Mouse (Mus musculus) urinary bladder, postnatal 10 days (tissue): ENCODE results near the gene Igsf9.

Experiments used
- DNase-seq: peaks from one replicate; pipeline ENCODE4 v3.0.0; 2022; ENCODE audit warnings: low spot score

Gene Igsf9

DNA sequence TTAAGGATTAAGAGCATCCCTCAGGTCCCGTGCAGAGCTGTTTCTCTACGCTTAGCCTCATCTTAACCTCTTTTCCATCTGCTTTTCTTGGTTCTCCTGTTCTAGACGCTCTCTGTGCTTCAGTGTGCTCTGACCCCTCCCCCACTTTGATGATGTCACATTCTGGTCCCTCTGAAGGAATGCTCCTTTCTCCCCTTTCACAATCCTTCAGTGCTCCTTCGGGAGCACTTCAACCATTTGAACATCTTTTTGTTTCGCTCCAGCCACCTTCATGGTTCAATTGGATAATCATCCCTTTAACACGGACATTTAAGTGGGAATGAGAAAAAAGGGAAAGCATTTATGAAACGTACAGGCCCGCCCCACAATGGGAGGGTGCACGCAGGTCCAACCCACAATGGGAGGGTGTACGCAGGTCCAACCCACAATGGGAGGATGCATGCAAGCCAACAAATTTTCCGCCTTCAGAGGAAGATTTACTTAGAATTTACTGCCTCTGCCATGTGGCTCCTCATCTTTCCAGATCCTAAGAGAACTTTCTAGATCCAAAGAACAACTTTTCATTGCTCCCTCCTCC, 13.2 kb upstream of the Igsf9 start:
- DNase-seq, result no peak

GRCm38 (mm10) chr1:172469373-172469772, 12.2 kb upstream of the Igsf9 start:
- DNase-seq, result no peak

DNA sequence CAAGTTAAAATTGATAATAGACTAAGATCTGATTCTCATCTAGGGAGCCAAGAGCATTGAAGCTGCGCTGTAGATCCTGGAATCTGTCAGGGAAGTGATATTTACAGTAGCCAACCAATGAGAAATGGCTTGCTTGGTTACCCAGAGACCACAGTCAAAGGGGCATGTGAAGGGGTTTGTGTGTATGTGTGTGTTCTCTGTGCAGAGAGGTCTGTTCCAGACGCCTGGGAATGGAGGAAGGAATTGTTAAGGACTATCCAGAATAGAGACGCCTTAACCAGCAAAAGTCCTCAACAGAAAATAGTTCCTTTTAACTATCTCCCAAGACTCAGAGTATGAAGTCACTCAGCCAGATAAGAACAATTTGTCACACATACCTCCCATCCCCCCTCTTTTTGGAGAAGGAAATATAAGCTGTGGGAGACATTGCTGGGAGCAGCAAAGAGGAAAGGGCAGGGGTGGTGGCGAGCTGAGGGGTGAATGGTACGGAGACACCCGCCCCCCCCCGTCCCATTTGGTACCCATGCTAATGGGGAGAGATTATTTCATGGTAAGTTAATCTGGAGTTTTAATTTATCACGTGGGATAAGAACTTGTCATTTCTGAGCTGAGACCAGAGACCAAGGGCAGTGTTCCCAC, 11.7 kb upstream of the Igsf9 start:
- DNase-seq, result no peak

DNA sequence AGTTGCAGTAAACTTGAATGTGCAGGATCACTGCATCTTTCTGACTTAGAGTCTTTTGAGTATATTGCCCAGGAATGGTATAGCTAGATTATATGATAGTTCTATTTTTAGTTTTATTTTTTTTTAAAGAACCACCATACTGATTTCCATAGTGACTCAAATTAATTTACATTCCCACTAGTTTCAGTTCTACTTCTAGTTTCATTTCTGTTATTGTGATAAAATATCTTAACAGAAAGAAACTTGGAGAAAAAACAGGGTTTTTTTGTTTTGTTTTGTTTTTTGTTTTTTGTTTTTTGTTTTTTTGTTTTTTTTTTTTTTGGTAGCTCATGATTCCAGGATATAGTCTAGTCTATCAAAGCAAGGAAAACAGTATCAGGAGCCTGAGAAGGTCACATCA, 8.7 kb upstream of the Igsf9 start:
- DNase-seq, result no peak

- no peak for DNase-seq
Observed at GRCm38 (mm10) chr1:172474196-172474595, 7.4 kb upstream of the Igsf9 start.

GRCm38 (mm10) chr1:172475054-172475741, 6.4 kb upstream of the Igsf9 start, which contains the start of gene Slamf9:
Slamf9 (plus strand) TSS chr1:172475358.
- no peak for DNase-seq

- no peak for DNase-seq
Observed at GRCm38 (mm10) chr1:172478020-172478419, 3.6 kb upstream of the Igsf9 start.

- DNase-seq, result no peak
Observed at GRCm38 (mm10) chr1:172480376-172480775, 1.2 kb upstream of the Igsf9 start.

DNA sequence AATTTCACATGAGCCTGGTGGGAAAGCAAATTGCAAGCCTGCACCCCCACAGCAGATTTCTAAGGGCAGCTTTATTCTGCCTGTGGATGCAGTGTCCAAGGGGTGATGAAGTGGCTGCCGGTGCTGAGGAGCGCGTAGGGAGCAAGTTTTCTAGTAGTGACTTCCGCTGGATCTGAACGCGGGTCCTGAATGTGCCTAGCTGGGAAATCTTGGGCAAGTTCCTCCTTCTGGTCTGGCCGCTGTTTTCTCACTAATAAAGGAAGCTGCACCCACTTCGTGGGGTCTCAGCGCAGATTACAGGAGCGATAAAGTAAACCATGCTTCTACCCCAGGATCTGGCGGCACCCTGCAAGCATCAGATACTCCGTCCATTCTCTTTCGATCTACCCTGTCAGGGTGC, 477 bp upstream of the Igsf9 start:
- DNase-seq, result no peak

DNA sequence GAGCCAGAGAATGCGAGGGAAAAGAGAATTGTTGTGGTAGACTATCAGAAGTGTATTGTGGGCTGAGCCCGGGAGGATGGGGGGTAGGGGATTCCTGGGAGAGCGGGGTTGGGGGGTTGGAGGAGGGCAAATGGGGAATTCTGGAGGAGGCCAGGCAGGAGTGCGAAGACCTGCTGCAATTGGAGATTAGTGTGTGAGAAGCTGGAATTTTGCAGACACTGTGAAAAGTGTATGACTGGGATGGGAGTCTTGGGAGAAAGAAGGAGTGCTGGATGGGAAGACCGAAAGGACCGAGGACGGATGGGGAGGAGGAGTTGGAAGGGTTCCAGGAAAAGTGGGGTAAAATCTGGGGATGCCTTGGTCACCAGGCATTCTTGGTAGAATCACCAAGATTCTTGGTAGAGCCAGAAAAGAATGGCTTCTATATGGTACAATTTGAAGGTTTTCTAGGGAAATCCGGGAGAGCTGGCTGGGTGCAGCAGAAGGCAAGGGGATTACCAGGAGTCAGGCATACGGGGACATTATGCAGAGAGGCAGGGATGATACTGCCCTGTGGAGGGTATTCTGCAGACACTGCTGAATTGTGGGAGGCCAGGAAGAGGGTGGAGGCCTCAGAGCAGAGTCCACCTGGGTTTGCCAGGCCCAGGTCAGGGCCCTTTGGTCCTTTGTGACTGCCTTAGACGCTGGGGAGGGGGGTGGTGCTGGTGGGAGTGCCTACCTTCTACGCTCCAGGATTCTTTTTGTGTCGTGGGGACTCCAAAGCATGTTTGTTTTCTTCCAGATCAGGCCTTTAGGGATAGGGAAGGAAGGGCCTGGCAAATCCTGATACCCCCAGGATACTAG, 1.2 kb downstream of the Igsf9 start:
- DNase-seq, result no peak

GRCm38 (mm10) chr1:172483361-172483660, 1.7 kb downstream of the Igsf9 start:
- no peak for DNase-seq

DNA sequence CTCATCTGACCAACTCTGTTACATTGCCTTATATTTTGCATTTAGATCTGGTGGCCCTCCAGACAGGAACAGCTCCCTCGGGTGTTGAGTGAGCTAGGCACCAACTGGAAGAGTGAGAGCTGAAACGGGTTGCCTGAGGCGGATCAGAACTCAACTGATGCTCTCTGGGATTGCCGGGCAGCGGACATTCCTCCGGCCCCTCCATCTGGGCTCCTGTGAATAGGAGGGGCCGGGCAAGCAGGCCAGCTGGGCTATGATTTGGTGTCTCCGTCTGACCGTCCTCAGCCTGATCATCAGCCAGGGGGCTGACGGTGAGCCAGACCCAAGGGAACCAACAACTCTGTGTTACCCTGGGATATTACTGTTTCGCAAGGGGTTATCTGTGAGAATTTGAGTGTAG, 2.6 kb downstream of the Igsf9 start:
- no peak for DNase-seq

DNA sequence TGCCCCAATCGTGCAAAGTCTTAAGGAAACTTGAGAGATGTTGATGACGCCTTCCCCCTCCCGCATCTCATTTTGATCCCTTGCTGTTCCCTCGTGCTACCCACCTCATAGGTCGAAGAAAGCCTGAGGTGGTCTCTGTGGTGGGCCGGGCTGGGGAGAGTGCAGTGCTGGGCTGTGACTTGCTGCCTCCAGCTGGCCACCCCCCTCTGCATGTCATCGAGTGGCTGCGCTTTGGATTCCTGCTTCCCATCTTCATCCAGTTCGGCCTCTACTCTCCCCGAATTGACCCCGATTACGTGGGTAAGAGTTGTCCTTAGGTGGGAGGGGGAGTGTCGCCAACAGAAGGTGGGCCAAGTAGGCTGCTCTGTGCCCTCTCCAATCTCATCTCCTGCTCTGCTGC, 3.1 kb downstream of the Igsf9 start:
- no peak for DNase-seq

- DNase-seq, result no peak
Observed at GRCm38 (mm10) chr1:172485821-172486220, 4.2 kb downstream of the Igsf9 start.

- no peak for DNase-seq
Observed at GRCm38 (mm10) chr1:172486236-172486635, 4.6 kb downstream of the Igsf9 start.

DNA sequence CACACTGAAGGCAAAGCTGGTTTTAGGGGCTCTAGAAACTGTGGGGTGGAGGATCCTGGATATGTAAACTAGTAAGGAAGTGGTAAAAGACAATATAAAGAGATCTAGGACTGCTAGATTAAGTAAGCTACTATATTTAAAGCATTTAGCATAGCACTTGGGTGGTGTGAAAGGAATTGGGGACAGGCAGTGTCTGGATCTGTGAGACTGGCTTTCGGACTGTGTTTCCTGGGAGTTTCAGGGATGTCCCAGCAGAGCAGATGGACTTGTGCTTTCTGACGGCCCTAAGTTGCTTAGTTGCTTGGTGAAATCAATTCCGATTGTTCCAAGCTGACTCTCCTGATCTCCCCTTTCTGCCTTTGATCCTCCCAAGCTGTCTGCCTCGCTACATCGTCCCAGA, 5.1 kb downstream of the Igsf9 start:
- DNase-seq, result no peak

DNA sequence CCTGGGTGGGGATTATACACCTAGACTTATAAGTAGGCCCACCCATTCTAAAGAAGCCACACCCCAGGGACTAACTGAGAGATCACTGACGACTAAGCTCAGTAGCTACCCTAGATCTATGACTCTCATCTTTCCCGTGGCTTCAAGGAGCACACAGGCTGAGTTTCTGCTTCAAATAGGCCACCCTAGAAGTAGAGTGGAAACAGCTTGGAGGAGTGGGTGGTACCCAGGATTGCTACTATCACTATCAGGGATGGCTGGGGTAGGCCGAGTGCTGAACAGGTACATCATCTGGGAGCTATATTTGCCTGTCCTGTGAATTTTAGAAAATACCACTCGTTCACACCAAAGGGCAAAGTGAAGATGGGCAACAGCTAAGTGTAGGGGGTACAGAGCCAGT, 6.3 kb downstream of the Igsf9 start:
- no peak for DNase-seq

DNA sequence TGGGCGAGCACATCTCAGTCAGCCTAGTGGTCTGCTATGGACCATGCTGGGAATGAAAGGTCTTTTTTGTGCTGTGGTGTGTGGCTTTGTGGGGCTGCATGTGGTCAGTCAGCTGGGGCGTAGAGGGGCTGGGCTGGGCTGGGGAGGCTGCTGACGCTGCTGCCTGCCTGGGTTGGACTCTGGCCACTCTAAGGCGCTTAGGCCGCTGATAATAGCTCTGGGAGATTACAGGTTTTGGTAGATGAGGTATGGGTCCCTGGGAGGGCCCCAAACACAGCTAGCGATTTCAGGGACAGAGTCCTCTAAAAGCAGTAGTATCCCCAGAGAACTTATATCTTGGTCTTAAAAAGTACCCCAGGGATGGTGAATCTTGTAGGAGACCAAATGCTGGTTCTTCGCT, 7.2 kb downstream of the Igsf9 start:
- no peak for DNase-seq

DNA sequence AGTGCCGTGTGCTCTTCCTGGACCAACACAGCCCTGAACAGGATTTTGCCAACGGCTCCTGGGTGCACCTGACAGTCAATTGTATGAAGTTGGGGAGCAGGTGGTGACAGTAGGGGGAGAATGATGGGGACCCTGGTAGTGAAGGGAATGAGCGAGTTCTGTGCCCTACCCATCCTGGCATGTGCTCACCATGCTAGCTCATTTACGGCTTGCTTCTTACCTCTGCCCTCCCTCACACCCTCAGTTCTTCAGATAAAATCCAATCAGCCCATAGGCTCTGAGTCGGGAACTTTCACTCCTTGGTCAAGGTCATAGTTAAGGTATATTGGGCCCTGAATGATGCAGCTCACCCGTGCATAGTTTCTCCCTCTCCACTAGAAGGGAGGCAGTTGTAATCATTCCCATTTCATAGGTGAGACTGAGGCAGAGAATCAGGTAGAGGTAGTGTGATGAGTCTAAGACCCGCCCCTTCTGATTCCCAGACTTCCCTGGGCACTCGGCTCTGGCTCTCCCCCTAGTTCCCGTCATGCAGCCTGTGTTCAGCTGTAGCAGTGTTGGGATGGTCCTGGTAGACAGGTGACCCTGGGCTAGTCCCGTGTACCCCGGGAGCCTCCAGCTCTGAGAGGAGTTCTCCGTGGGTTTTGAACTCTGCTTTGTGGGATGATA, 8.1 kb downstream of the Igsf9 start:
- DNase-seq, result no peak

DNA sequence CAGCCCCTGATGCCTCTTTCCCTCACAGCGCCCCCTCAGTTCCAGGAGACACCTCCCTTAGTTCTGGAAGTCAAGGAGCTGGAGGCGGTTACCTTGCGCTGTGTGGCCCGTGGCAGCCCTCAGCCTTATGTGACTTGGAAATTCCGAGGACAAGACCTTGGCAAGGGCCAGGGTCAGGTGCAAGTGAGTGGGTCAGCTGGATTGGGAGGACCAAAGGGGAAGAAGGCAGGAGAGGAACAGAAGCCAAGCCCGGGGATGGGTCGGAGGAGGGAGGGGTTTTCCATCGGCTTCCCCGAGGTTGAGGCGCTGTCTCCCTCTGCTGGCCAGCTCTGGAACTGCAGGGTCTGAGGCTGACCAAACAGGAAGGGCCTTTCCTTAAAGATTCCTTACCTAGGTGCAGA, 8.7 kb downstream of the Igsf9 start:
- peak; percentile 88 for DNase-seq

DNA sequence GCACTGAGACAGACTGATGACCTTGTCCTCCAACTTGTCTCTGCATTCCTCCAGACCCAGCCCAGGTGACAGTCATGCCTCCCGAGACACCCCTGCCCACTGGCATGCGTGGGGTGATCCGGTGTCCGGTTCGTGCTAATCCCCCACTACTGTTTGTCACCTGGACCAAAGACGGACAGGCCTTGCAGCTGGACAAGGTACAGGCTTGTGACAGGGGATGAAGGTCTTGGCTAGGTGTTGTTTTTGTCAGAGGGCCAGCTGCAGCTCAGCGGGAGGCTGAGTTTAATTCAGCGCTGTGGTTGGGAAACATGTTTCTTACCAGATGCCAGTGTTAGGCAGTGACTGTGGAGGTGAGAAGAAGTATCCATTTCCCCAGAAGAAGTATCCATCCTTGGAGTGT, 10.5 kb downstream of the Igsf9 start:
- no peak for DNase-seq

DNA sequence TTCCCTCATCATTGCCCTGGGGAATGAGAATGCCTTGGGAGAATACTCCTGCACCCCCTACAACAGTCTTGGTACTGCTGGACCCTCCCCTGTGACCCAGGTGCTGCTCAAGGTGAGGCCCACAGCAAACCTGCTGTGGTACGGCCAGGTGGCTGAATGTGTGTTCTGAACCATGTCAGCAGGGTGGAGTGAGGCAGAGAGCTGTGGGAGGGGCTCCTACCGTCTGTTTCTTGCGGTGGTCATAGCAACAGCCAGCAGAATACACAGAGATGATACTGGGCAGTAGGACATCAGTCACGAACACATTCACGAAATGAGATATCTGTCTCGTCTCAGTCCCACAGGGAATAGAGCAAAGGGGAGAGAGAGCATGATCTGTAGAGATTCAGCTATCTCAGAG, 11.9 kb downstream of the Igsf9 start:
- DNase-seq, result no peak
